Mouse (Mus musculus) intestine, embryonic 15.5 days (tissue): ENCODE measurements around the gene Olfr103. TPM values are rescaled to one million over a fixed set of nuclear protein-coding genes. Genes with fewer than 3 reads are reported as not detected.

Experiments
- ATAC-seq: fragments of 200-750 bp; cut with Nextera tagmentation; 2 replicates; pipeline ENCODE4 v1.8.0; 2017; ENCODE audit warnings: moderate TSS enrichment, moderate library complexity
- H3K27ac ChIP-seq: fragments of 300-500 bp; sonication (generic); 2 replicates; pipeline ENCODE4 v1.5.1; 2015; ENCODE audit warnings: mild to moderate bottlenecking, inconsistent platforms
- H3K27me3 ChIP-seq: fragments of 300-500 bp; sonication (generic); replicated peaks from 2 replicates; pipeline ENCODE4 v1.6.1; 2015; ENCODE audit warnings: inconsistent platforms
- H3K36me3 ChIP-seq: fragments of 300-500 bp; sonication (generic); 2 replicates; pipeline ENCODE4 v1.6.1; 2015; ENCODE audit warnings: inconsistent platforms
- H3K4me1 ChIP-seq: fragments of 300-500 bp; sonication (generic); replicated peaks from 2 replicates; pipeline ENCODE4 v1.6.1; 2015; ENCODE audit warnings: inconsistent platforms
- H3K4me2 ChIP-seq: fragments of 300-500 bp; sonication (generic); replicated peaks from 2 replicates; pipeline ENCODE4 v1.6.1; 2015; ENCODE audit warnings: mild to moderate bottlenecking, inconsistent platforms
- H3K4me3 ChIP-seq: fragments of 300-500 bp; sonication (generic); replicated peaks from 2 replicates; pipeline ENCODE4 v1.5.1; 2015; ENCODE audit warnings: inconsistent platforms
- H3K9ac ChIP-seq: fragments of 300-500 bp; sonication (generic); 2 replicates; pipeline ENCODE4 v1.6.1; 2015; ENCODE audit warnings: inconsistent platforms
- H3K9me3 ChIP-seq: fragments of 300-500 bp; sonication (generic); 2 replicates; pipeline ENCODE4 v1.6.1; 2016; ENCODE audit warnings: inconsistent platforms
- WGBS: fragments of 180-500 bp; shearing (Covaris S2); methylation state at CpG from one replicate; pipeline ENCODE4 v1.1.7; 2015; 5-methylcytosine and 5-hydroxymethylcytosine counted together
- polyA plus RNA-seq: library from polyadenylated mRNA; unstranded; fragments of >200 nt; fragmentation: Nextera tagmentation; extraction: Ambion mirVana; gene quantifications from 2 replicates; pipeline ENCODE4 v1.2.1, GENCODE M21; 2015

Olfr103 gene
- not detected in 2 replicates for polyA plus RNA-seq

DNA sequence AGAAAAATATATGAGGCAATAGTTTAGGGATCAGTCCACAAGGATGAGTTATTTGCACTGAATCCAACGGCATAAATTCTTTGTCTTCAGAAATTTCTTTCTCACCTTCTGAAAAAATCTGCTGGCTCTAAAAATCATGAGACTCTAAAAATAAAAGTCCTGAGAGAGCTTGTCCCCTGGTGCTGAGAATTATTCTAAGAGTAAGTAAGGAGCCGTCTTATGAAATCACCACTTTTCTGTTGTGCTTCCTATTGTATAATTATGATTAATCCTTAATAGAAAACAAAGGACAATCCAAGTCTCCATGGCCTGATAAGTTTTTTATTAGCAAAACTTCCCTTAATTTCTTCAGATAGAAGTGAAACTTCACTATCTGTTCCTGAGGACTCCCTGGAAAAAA is at the start of gene Olfr103:
Gene Olfr103 (minus strand): TSS at position 101 of the 400 bp plus-strand sequence.
- no peak within 1 kb of the TSS for H3K4me3 ChIP-seq
- 84% methylated on average over 2 of the region's 2 CpGs for WGBS
- H3K36me3 ChIP-seq, result no peaks in the 10 kb centered on the region
- no peaks in the 10 kb centered on the region for H3K27me3 ChIP-seq
- H3K4me1 ChIP-seq, result no peaks in the 10 kb centered on the region
- H3K9me3 ChIP-seq, result no peaks in the 10 kb centered on the region
- H3K9ac ChIP-seq, result no peak within 1 kb of the TSS
- no peak within 1 kb of the TSS for H3K27ac ChIP-seq
- H3K4me2 ChIP-seq, result no peak within 1 kb of the TSS
- ATAC-seq, result no peak

DNA sequence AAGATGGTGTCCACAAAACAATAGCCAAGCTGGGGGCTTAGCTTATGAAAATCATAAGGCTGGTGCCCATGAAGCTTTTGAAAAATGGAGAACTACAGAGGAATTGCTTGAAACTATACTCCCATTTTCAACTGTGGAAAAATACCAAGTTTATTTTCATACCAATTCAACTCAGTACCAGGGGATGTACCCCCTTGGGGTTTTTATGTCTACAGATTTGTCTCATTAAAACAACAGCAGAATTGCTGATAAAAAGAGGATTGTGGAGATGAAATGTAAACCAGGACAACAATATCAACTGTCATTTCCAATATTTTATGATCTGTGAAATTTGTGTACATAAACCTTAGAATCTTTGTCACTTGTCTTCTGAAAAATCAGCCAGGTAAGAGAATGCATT is 39.2 kb upstream of the Olfr103 start, which contains the start of gene Olfr105-ps:
Gene Olfr105-ps (plus strand): TSS at position 301 of the 400 bp plus-strand sequence.
- Histone ChIP-seq H3K9ac (no peak within 1 kb of the TSS), H3K27me3 (no peaks in the 10 kb centered on the region), H3K4me3 (no peak within 1 kb of the TSS), H3K36me3 (no peaks in the 10 kb centered on the region), H3K4me2 (no peak within 1 kb of the TSS), H3K4me1 (no peaks in the 10 kb centered on the region), H3K9me3 (no peaks in the 10 kb centered on the region), H3K27ac (no peak within 1 kb of the TSS)
- ATAC-seq, result no peak

DNA sequence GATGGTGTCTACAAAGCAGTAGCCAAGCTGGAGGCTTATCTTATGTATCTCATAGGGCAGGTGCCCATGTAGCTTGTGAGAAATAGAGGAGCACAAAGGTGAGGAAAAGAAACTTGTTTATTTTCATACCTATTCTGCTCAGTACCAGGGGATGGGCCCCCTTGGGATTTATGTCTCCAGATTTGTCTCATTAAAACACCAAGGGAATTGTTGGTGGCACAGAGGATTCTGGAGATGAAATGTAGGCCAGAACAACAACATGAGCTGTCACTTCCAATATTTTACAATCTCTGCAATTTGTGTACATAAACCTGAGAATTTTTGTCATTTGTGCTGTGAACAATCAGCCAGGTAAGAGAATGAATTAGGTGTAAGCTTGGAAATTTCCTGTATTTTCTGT is 19.8 kb upstream of the Olfr103 start, which contains the start of gene Olfr104-ps:
Gene Olfr104-ps (plus strand): TSS at position 301 of the 400 bp plus-strand sequence.
- Histone ChIP-seq H3K9me3 (no peaks in the 10 kb centered on the region), H3K4me2 (no peak within 1 kb of the TSS), H3K9ac (no peak within 1 kb of the TSS), H3K27me3 (no peaks in the 10 kb centered on the region), H3K36me3 (no peaks in the 10 kb centered on the region), H3K4me1 (no peaks in the 10 kb centered on the region), H3K4me3 (no peak within 1 kb of the TSS), H3K27ac (no peak within 1 kb of the TSS)
- no peak for ATAC-seq

DNA sequence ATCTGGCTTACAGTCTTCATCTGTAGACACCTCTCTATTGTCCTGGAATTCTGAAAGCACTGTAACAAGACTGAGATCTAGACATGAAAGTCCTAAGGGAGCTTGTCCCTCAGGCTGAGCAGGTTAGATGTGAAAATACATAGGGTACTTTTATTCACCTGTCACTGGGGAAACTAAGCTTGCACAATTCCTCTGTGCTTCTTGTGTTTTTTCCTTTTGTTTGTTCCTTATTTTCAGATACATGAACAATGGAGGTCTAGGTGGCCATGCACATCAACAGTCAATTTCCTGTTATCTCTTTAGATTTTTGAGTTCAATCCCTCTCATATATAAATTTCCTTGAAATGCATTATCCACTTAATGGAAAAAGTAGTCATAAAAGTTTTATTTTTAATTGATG is 22.5 kb downstream of the Olfr103 start, which contains the start of gene Olfr102:
Gene Olfr102 (minus strand): TSS at position 101 of the 400 bp plus-strand sequence.
- H3K4me1 ChIP-seq, result no peaks in the 10 kb centered on the region
- H3K9me3 ChIP-seq, result no peaks in the 10 kb centered on the region
- H3K36me3 ChIP-seq, result no peaks in the 10 kb centered on the region
- no peak within 1 kb of the TSS for H3K4me3 ChIP-seq
- no peak within 1 kb of the TSS for H3K27ac ChIP-seq
- H3K27me3 ChIP-seq, result no peaks in the 10 kb centered on the region
- no peak for ATAC-seq
- no peak within 1 kb of the TSS for H3K9ac ChIP-seq
- H3K4me2 ChIP-seq, result no peak within 1 kb of the TSS

DNA sequence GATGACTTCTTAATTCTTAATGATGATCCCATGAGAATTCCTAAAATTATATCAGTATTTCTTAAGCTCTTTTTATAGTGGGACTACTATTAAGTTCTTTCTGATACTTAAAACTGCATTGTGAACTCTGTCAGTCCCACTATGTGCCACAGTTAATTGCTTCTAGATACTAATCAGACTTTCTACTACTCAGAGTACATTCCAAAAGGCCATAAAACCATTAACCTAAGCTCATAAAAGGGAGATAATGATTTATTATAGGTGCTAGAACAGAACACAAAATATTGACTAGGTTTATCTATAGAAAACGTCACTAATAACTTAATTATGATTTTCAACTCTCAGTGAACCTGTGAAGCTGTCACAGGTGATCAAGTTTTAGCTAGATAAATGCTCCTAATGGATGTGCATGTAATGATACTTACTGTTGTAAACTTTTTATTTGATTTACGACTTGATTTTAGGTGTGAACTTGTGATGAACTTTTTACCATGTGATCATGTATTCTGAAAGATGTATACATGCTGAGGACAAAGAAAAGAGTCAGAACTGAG is 29.3 kb downstream of the Olfr103 start:
- ATAC-seq, result peak; percentile 89
- no peak overlapping the region for H3K9ac ChIP-seq
- no peaks in the 10 kb centered on the region for H3K4me1 ChIP-seq
- H3K27ac ChIP-seq, result no peak overlapping the region
- 27% methylated on average over 2 of the region's 2 CpGs for WGBS
- H3K36me3 ChIP-seq, result no peaks in the 10 kb centered on the region
- H3K9me3 ChIP-seq, result no peaks in the 10 kb centered on the region
- no peaks in the 10 kb centered on the region for H3K27me3 ChIP-seq
- no peak overlapping the region for H3K4me2 ChIP-seq
- no peak overlapping the region for H3K4me3 ChIP-seq

DNA sequence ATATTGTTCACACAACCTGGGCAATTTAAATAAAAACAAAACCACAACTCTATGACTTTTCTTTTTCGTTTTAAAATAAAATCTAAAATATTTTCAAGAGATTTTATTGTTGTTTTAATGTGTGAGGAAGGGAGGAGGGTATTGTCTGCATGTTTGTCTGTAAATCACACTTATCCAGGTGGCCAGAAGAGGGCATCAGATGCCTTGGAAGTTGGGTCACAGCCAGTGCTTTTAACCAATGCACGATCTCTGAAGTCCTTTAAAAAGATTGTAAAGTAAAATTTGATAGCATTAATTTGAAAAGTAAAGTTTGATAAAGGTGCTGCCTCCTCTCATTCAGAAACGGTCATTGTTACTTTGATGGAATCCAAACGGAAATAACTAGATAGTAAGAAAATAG is 31.0 kb downstream of the Olfr103 start:
- no peak for ATAC-seq
- Histone ChIP-seq H3K9ac (no peak overlapping the region), H3K27me3 (no peaks in the 10 kb centered on the region), H3K36me3 (no peaks in the 10 kb centered on the region), H3K4me1 (no peaks in the 10 kb centered on the region), H3K4me2 (no peak overlapping the region), H3K9me3 (no peaks in the 10 kb centered on the region), H3K27ac (no peak overlapping the region), H3K4me3 (no peak overlapping the region)
- WGBS, result 38% methylated on average over 4 of the region's 4 CpGs

- Histone ChIP-seq H3K4me3 (no peak within 1 kb of the TSS), H3K9me3 (no peaks in the 10 kb centered on the region), H3K27ac (no peak within 1 kb of the TSS), H3K4me1 (no peaks in the 10 kb centered on the region), H3K27me3 (no peaks in the 10 kb centered on the region), H3K9ac (no peak within 1 kb of the TSS), H3K36me3 (no peaks in the 10 kb centered on the region), H3K4me2 (no peak within 1 kb of the TSS)
- ATAC-seq, result no peak
- 84% methylated on average over 4 of the region's 4 CpGs for WGBS
Measured at GRCm38 (mm10) chr17:37304213-37304612, 35.3 kb downstream of the Olfr103 start, which contains the start of gene Olfr101. TSS of gene Olfr101 (minus strand) at chr17:37304313.

Other genes with a start within 250 kb of the Olfr103 start
- gene Olfr91, start 241.4 kb downstream of the Olfr103 start, polyA plus RNA-seq, result not detected in 2 replicates
- not detected in 2 replicates for gene Olfr92, start 219.6 kb downstream of the Olfr103 start, polyA plus RNA-seq
- not detected in 2 replicates for gene Olfr93, start 178.2 kb downstream of the Olfr103 start, polyA plus RNA-seq
- gene Ubd, start 145.8 kb downstream of the Olfr103 start, polyA plus RNA-seq, result not detected in 2 replicates
- not detected in 2 replicates for gene Olfr94, start 138.7 kb downstream of the Olfr103 start, polyA plus RNA-seq
- gene Olfr95, start 126.6 kb downstream of the Olfr103 start, polyA plus RNA-seq, result not detected in 2 replicates
- not detected in 2 replicates for gene Olfr96, start 119.6 kb downstream of the Olfr103 start, polyA plus RNA-seq
- not detected in 2 replicates for gene Olfr97, start 102.4 kb downstream of the Olfr103 start, polyA plus RNA-seq
- gene Olfr98, start 75.9 kb downstream of the Olfr103 start, polyA plus RNA-seq, result not detected in 2 replicates
- 4.8 and 4.9 TPM in 2 replicates for gene H2-M3, start 69.5 kb downstream of the Olfr103 start, polyA plus RNA-seq
- 0.10 TPM in 1 of 2 replicates, not detected in the other for gene Olfr99, start 56.2 kb downstream of the Olfr103 start, polyA plus RNA-seq
- gene Olfr101, start 35.4 kb downstream of the Olfr103 start, polyA plus RNA-seq, result not detected in 2 replicates
- not detected in 2 replicates for gene Olfr102, start 22.6 kb downstream of the Olfr103 start, polyA plus RNA-seq
- gene Olfr104-ps, start 19.9 kb upstream of the Olfr103 start, polyA plus RNA-seq, result not detected in 2 replicates
- not detected in 2 replicates for gene Olfr105-ps, start 39.3 kb upstream of the Olfr103 start, polyA plus RNA-seq
- not detected in 2 replicates for gene Olfr106-ps, start 50.7 kb upstream of the Olfr103 start, polyA plus RNA-seq
- gene Olfr107, start 59.5 kb upstream of the Olfr103 start, polyA plus RNA-seq, result not detected in 2 replicates
- gene Olfr108, start 105.8 kb upstream of the Olfr103 start, polyA plus RNA-seq, result not detected in 2 replicates
- gene Olfr109, start 119.2 kb upstream of the Olfr103 start, polyA plus RNA-seq, result not detected in 2 replicates
- not detected in 2 replicates for gene H2-M2, start 143.9 kb upstream of the Olfr103 start, polyA plus RNA-seq
- gene Olfr110, start 152.8 kb upstream of the Olfr103 start, polyA plus RNA-seq, result not detected in 2 replicates
- 0.09 TPM in 1 of 2 replicates, not detected in the other for gene Olfr111, start 168.3 kb upstream of the Olfr103 start, polyA plus RNA-seq
- gene Olfr112, start 229.8 kb upstream of the Olfr103 start, polyA plus RNA-seq, result not detected in 2 replicates
- not detected in 2 replicates for gene Olfr113, start 238.0 kb upstream of the Olfr103 start, polyA plus RNA-seq